Mouse (Mus musculus) brain, embryonic 14.5 days (tissue): ENCODE measurements around the gene Tln2.

Experiments
- CTCF ChIP-seq: fragments of 200-500 bp; IDR thresholded peaks from 2 replicates; pipeline ENCODE4 v1.5.1; 2012; ENCODE audit warnings: inconsistent platforms, mild to moderate bottlenecking, moderate library complexity, borderline replicate concordance; ENCODE audit not compliant: insufficient read depth, insufficient read length; ENCODE audit errors: extremely low read depth
- POLR2A ChIP-seq: fragments of 200-500 bp; IDR thresholded peaks from 2 replicates; pipeline ENCODE4 v1.6.1; 2012; ENCODE audit warnings: mild to moderate bottlenecking, inconsistent platforms, borderline replicate concordance; ENCODE audit not compliant: poor library complexity, insufficient read depth, insufficient read length, severe bottlenecking; ENCODE audit errors: extremely low read depth

- TF ChIP-seq CTCF (no peak), POLR2A (no peak)
These were observed 83.3 kb downstream of the Tln2 start for GRCm38 (mm10) chr9:67476184-67476583.
